Mouse (Mus musculus) spleen, postnatal 36 days (tissue): ENCODE measurements around the gene Gcm1.
"Not testable (repeated sequence)": the region's sequence is repeated elsewhere in the genome, so short reads cannot be mapped to it uniquely, and the experiment has no call there.

Source experiments
- DNase-seq, 2 experiments: peaks; one replicate each; pipeline ENCODE4 v3.0.0; 2022; ENCODE audit warnings: low spot score in 2 of 2, mixed read lengths in 1 of 2

The Gcm1 gene

GRCm38 (mm10) chr9:78046755-78047154 is 5.0 kb upstream of the Gcm1 start:
- no peak for DNase-seq

GRCm38 (mm10) chr9:78050452-78050970 is 1.2 kb upstream of the Gcm1 start:
- no peak for DNase-seq

GRCm38 (mm10) chr9:78053821-78054220 is 2.1 kb downstream of the Gcm1 start:
- DNase-seq = no peak

GRCm38 (mm10) chr9:78054298-78054697 is 2.6 kb downstream of the Gcm1 start:
- DNase-seq = no peak

- DNase-seq = no peak
Observed at GRCm38 (mm10) chr9:78059525-78060120, 7.9 kb downstream of the Gcm1 start.

GRCm38 (mm10) chr9:78062392-78062791 is 10.7 kb downstream of the Gcm1 start:
- no peak for DNase-seq

GRCm38 (mm10) chr9:78064121-78064520 is 12.4 kb downstream of the Gcm1 start:
- no peak for DNase-seq

- DNase-seq = no peak
Observed at GRCm38 (mm10) chr9:78070496-78070895, 18.8 kb downstream of the Gcm1 start.

- DNase-seq = no peak
Observed at GRCm38 (mm10) chr9:78071626-78072025, 19.9 kb downstream of the Gcm1 start.

- not testable (repeated sequence) for DNase-seq
Observed at GRCm38 (mm10) chr9:78073291-78073690, 21.6 kb downstream of the Gcm1 start.

GRCm38 (mm10) chr9:78073713-78074340 is 22.1 kb downstream of the Gcm1 start:
- DNase-seq = no peak

- no peak for DNase-seq
Observed at GRCm38 (mm10) chr9:78075256-78075655, 23.5 kb downstream of the Gcm1 start.

GRCm38 (mm10) chr9:78078240-78078639 is 26.5 kb downstream of the Gcm1 start:
- no peak for DNase-seq

- DNase-seq = no peak
Observed at GRCm38 (mm10) chr9:78081835-78082234, 30.1 kb downstream of the Gcm1 start.

GRCm38 (mm10) chr9:78084341-78084740 is 32.6 kb downstream of the Gcm1 start:
- DNase-seq = no peak

GRCm38 (mm10) chr9:78085722-78086287 is 34.1 kb downstream of the Gcm1 start:
- no peak for DNase-seq

GRCm38 (mm10) chr9:78087751-78088150 is 36.0 kb downstream of the Gcm1 start:
- no peak for DNase-seq

- no peak for DNase-seq
Observed at GRCm38 (mm10) chr9:78088521-78088920, 36.8 kb downstream of the Gcm1 start.

GRCm38 (mm10) chr9:78088971-78089370 is 37.2 kb downstream of the Gcm1 start:
- no peak for DNase-seq

- DNase-seq = no peak
Observed at GRCm38 (mm10) chr9:78089906-78090305, 38.2 kb downstream of the Gcm1 start.

- no peak for DNase-seq
Observed at GRCm38 (mm10) chr9:78090596-78090995, 38.9 kb downstream of the Gcm1 start.

- DNase-seq = no peak
Observed at GRCm38 (mm10) chr9:78095686-78096085, 44.0 kb downstream of the Gcm1 start.

GRCm38 (mm10) chr9:78096376-78096775 is 44.7 kb downstream of the Gcm1 start:
- no peak for DNase-seq
